Mouse (Mus musculus): ENCODE measurements around the gene Notch2. TPM values are rescaled to one million over a fixed set of nuclear protein-coding genes. Genes with fewer than 3 reads are reported as not detected.

Gene Notch2
- total and polyA plus RNA-seq, 3 experiments, result 10.0 to 18.1 (median 14.9) TPM

GRCm38 (mm10) chr3:98157073-98157472 is 143.7 kb downstream of the Notch2 start:
- H3K79me2 ChIP-seq (replicated peaks; ENCODE audit: control insufficient read depth, insufficient read depth, low read length), result no peaks in the 10 kb centered on the region
- intact Hi-C loops (cut with DNase I), result no loop called here
- H3K27ac ChIP-seq, result no peak overlapping the region
- no peak overlapping the region for H3K4me3 ChIP-seq
- H3K27me3 ChIP-seq (ENCODE audit: control insufficient read depth, insufficient read depth, low read length), result no peaks in the 10 kb centered on the region
- WGBS, result 66% methylated on average over 2 of the region's 2 CpGs
- TF ChIP-seq POLR2A (IDR thresholded peaks at IDR 0.05; ENCODE audit: insufficient read depth, low read depth, low read length) (no peak), CTCF (IDR thresholded peaks at IDR 0.05) (no peak), EP300 (IDR thresholded peaks at IDR 0.05; ENCODE audit: insufficient read depth, low read depth, low read length) (no peak)
- H3K36me3 ChIP-seq (ENCODE audit: control insufficient read depth, insufficient read depth, low read length), result no peaks in the 10 kb centered on the region
- peaks cover 4% of the 10 kb centered on the region; the same call in 1 of the 2 replicates for H3K4me1 ChIP-seq (ENCODE audit: control insufficient read depth, insufficient read depth, low read length)
- H3K9ac ChIP-seq (ENCODE audit: low read depth, low read length), result no peak overlapping the region
- no peak for DNase-seq

GRCm38 (mm10) chr3:98157585-98157984 is 144.3 kb downstream of the Notch2 start:
- no peak for DNase-seq
- Histone ChIP-seq H3K4me1 (ENCODE audit: control insufficient read depth, insufficient read depth, low read length) (peaks cover 4% of the 10 kb centered on the region; the same call in 1 of the 2 replicates), H3K4me3 (no peak overlapping the region), H3K27me3 (ENCODE audit: control insufficient read depth, insufficient read depth, low read length) (no peaks in the 10 kb centered on the region), H3K79me2 (replicated peaks; ENCODE audit: control insufficient read depth, insufficient read depth, low read length) (no peaks in the 10 kb centered on the region), H3K36me3 (ENCODE audit: control insufficient read depth, insufficient read depth, low read length) (no peaks in the 10 kb centered on the region), H3K9ac (ENCODE audit: low read depth, low read length) (no peak overlapping the region), H3K27ac (no peak overlapping the region)
- 15% methylated on average over 2 of the region's 2 CpGs for WGBS
- TF ChIP-seq POLR2A (IDR thresholded peaks at IDR 0.05; ENCODE audit: insufficient read depth, low read depth, low read length) (no peak), EP300 (IDR thresholded peaks at IDR 0.05; ENCODE audit: insufficient read depth, low read depth, low read length) (no peak), CTCF (IDR thresholded peaks at IDR 0.05) (no peak)
- intact Hi-C loops (cut with DNase I), result no loop called here

- H3K27ac ChIP-seq, result no peak overlapping the region
- TF ChIP-seq POLR2A (IDR thresholded peaks at IDR 0.05; ENCODE audit: insufficient read depth, low read depth, low read length) (no peak), EP300 (IDR thresholded peaks at IDR 0.05; ENCODE audit: insufficient read depth, low read depth, low read length) (no peak), CTCF (IDR thresholded peaks at IDR 0.05) (no peak)
- H3K9ac ChIP-seq (ENCODE audit: low read depth, low read length), result no peak overlapping the region
- no peaks in the 10 kb centered on the region for H3K27me3 ChIP-seq (ENCODE audit: control insufficient read depth, insufficient read depth, low read length)
- no peak for DNase-seq
- peaks cover 4% of the 10 kb centered on the region; the same call in 1 of the 2 replicates for H3K4me1 ChIP-seq (ENCODE audit: control insufficient read depth, insufficient read depth, low read length)
- no peaks in the 10 kb centered on the region for H3K79me2 ChIP-seq (replicated peaks; ENCODE audit: control insufficient read depth, insufficient read depth, low read length)
- 73% methylated on average over 4 of the region's 4 CpGs for WGBS
- H3K36me3 ChIP-seq (ENCODE audit: control insufficient read depth, insufficient read depth, low read length), result no peaks in the 10 kb centered on the region
- H3K4me3 ChIP-seq, result no peak overlapping the region
- intact Hi-C loops (cut with DNase I), result no loop called here
Observed at GRCm38 (mm10) chr3:98158646-98159045, 145.3 kb downstream of the Notch2 start.

GRCm38 (mm10) chr3:98159289-98159688 is 146.0 kb downstream of the Notch2 start:
- 27% methylated on average over 4 of the region's 4 CpGs for WGBS
- no peak for TF ChIP-seq POLR2A (IDR thresholded peaks at IDR 0.05; ENCODE audit: insufficient read depth, low read depth, low read length)
- no peak for TF ChIP-seq CTCF (IDR thresholded peaks at IDR 0.05)
- no peak for TF ChIP-seq EP300 (IDR thresholded peaks at IDR 0.05; ENCODE audit: insufficient read depth, low read depth, low read length)
- intact Hi-C loops (cut with DNase I), result no loop called here
- no peak for DNase-seq
- Histone ChIP-seq H3K79me2 (replicated peaks; ENCODE audit: control insufficient read depth, insufficient read depth, low read length) (no peaks in the 10 kb centered on the region), H3K4me1 (ENCODE audit: control insufficient read depth, insufficient read depth, low read length) (peaks cover 4% of the 10 kb centered on the region; the same call in 1 of the 2 replicates), H3K4me3 (no peak overlapping the region), H3K27me3 (ENCODE audit: control insufficient read depth, insufficient read depth, low read length) (no peaks in the 10 kb centered on the region), H3K27ac (no peak overlapping the region), H3K9ac (ENCODE audit: low read depth, low read length) (no peak overlapping the region), H3K36me3 (ENCODE audit: control insufficient read depth, insufficient read depth, low read length) (no peaks in the 10 kb centered on the region)

- H3K36me3 ChIP-seq (ENCODE audit: control insufficient read depth, insufficient read depth, low read length), result no peaks in the 10 kb centered on the region
- no peak for TF ChIP-seq EP300 (IDR thresholded peaks at IDR 0.05; ENCODE audit: insufficient read depth, low read depth, low read length)
- no peak for TF ChIP-seq CTCF (IDR thresholded peaks at IDR 0.05)
- TF ChIP-seq POLR2A (IDR thresholded peaks at IDR 0.05; ENCODE audit: insufficient read depth, low read depth, low read length), result no peak
- no peaks in the 10 kb centered on the region for H3K27me3 ChIP-seq (ENCODE audit: control insufficient read depth, insufficient read depth, low read length)
- H3K4me3 ChIP-seq, result no peak within 1 kb of the TSS
- H3K4me1 ChIP-seq (ENCODE audit: control insufficient read depth, insufficient read depth, low read length), result peaks cover 4% of the 10 kb centered on the region; the same call in 1 of the 2 replicates
- no peak within 1 kb of the TSS for H3K27ac ChIP-seq
- 84% methylated on average over 17 of the region's 17 CpGs for WGBS
- DNase-seq, result no peak
- H3K79me2 ChIP-seq (replicated peaks; ENCODE audit: control insufficient read depth, insufficient read depth, low read length), result no peaks in the 10 kb centered on the region
- no peak within 1 kb of the TSS for H3K9ac ChIP-seq (ENCODE audit: low read depth, low read length)
- intact Hi-C loops (cut with DNase I), result no loop called here
Observed at GRCm38 (mm10) chr3:98160330-98160729, 147.0 kb downstream of the Notch2 start, which contains the start of gene Adam30. Adam30 (plus strand) TSS chr3:98160630.

GRCm38 (mm10) chr3:98178340-98178739 is 165.0 kb downstream of the Notch2 start:
- WGBS, result 36% methylated on average over 4 of the region's 4 CpGs
- peaks cover 1% of the 10 kb centered on the region; the same call in 1 of the 2 replicates for H3K4me1 ChIP-seq (ENCODE audit: control insufficient read depth, insufficient read depth, low read length)
- H3K9ac ChIP-seq (ENCODE audit: low read depth, low read length), result no peak overlapping the region
- H3K27me3 ChIP-seq (ENCODE audit: control insufficient read depth, insufficient read depth, low read length), result no peaks in the 10 kb centered on the region
- H3K27ac ChIP-seq, result no peak overlapping the region; the same call in 1 of the 2 replicates
- TF ChIP-seq CTCF (IDR thresholded peaks at IDR 0.05) (no peak), POLR2A (IDR thresholded peaks at IDR 0.05; ENCODE audit: insufficient read depth, low read depth, low read length) (no peak), EP300 (IDR thresholded peaks at IDR 0.05; ENCODE audit: insufficient read depth, low read depth, low read length) (no peak)
- no peak overlapping the region for H3K4me3 ChIP-seq
- intact Hi-C loops (cut with DNase I), result loop anchor here (5.0 kb wide), 1 partner anchor 49 kb away; no protein-coding TSS in a partner anchor
- no peaks in the 10 kb centered on the region for H3K36me3 ChIP-seq (ENCODE audit: control insufficient read depth, insufficient read depth, low read length)
- no peaks in the 10 kb centered on the region for H3K79me2 ChIP-seq (replicated peaks; ENCODE audit: control insufficient read depth, insufficient read depth, low read length)
- peak in 1 of 2 experiments; percentile 43 for DNase-seq

Data from heart, adult 2 months (tissue).